Mouse (Mus musculus): Measurements from ENCODE around the gene Stub1. TPM values are rescaled to one million over a fixed set of nuclear protein-coding genes. Genes with fewer than 3 reads are reported as not detected.

The Stub1 gene
- polyA plus RNA-seq, 1 experiment from 2014 or later, result 313 TPM

GRCm38 (mm10) chr17:25835816-25836215 lies 2.6 kb upstream of the Stub1 start:
- Histone ChIP-seq H3K36me3 (peaks cover 60% of the 10 kb centered on the region), H3K4me1 (replicated peaks) (peaks cover 53% of the 10 kb centered on the region), H3K27ac (no peak overlapping the region), H3K9me3 (no peaks in the 10 kb centered on the region), H3K4me3 (replicated peaks) (peak overlapping the region; percentile 37; the same call in 1 of the 2 replicates), H3K27me3 (no peaks in the 10 kb centered on the region), H3K9ac (replicated peaks) (no peak overlapping the region), H3K4me2 (peak overlapping the region; percentile 98; the same call in 1 of the 2 replicates)
- ATAC-seq (ENCODE audit: insufficient number of reproducible peaks, insufficient read depth, low FRiP score, low TSS enrichment, low read depth), result no peak
- 90% methylated on average over 16 of the region's 16 CpGs for WGBS

- Histone ChIP-seq H3K27ac (no peak overlapping the region), H3K4me1 (replicated peaks) (peaks cover 57% of the 10 kb centered on the region), H3K27me3 (no peaks in the 10 kb centered on the region), H3K9me3 (no peaks in the 10 kb centered on the region), H3K36me3 (peaks cover 60% of the 10 kb centered on the region), H3K4me3 (replicated peaks) (0 out of 2 replicates have a peak overlapping the region, but pooled peaks have one; percentile 37), H3K4me2 (peak overlapping the region; percentile 98; the same call in 1 of the 2 replicates), H3K9ac (replicated peaks) (no peak overlapping the region)
- ATAC-seq (ENCODE audit: insufficient number of reproducible peaks, insufficient read depth, low FRiP score, low TSS enrichment, low read depth), result no peak
- whole genome bisulfite sequencing, result 95% methylated on average over 7 of the region's 7 CpGs
Observed at GRCm38 (mm10) chr17:25835301-25835700, 2.1 kb upstream of the Stub1 start.

DNA sequence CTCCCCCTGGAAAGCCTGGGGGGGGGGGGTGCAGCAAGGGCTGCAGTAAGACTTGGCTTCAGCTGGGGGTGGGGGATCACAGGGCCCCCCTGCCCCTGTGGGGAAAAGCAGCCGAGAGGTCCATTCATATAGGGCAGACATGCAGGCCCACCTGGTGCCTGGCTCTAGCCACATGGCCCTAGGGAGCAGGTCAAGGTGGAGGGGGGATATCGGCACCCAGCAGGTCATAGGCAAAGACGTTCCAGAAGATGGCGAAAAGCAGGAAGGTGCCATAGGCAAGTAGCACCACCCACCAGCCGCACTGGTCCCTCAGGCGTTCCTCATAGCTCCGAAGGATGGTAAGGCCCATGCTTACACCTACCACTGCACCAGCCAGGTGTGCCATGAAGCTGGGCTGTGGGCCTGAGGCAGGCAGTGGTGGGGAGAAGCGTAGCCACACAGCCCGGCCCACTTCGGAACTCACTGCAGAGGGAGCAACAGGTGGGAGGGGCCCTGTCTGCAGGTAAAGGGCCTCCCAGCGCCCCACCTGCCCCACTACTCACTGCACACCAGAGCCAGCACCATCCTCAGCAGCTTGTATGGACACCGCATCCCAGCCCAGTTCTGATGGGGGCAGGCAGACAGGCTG lies 1.5 kb upstream of the Stub1 start:
- WGBS, result 88% methylated on average over 12 of the region's 12 CpGs
- Histone ChIP-seq H3K9ac (replicated peaks) (peak overlapping the region; percentile 83; the same call in 1 of the 2 replicates), H3K36me3 (peaks cover 60% of the 10 kb centered on the region), H3K9me3 (no peaks in the 10 kb centered on the region), H3K4me1 (replicated peaks) (peaks cover 62% of the 10 kb centered on the region), H3K27me3 (no peaks in the 10 kb centered on the region), H3K27ac (no peak overlapping the region), H3K4me3 (replicated peaks) (peak overlapping the region; percentile 74), H3K4me2 (peak overlapping the region; percentile 98)
- no peak for ATAC-seq (ENCODE audit: insufficient number of reproducible peaks, insufficient read depth, low FRiP score, low TSS enrichment, low read depth)

DNA sequence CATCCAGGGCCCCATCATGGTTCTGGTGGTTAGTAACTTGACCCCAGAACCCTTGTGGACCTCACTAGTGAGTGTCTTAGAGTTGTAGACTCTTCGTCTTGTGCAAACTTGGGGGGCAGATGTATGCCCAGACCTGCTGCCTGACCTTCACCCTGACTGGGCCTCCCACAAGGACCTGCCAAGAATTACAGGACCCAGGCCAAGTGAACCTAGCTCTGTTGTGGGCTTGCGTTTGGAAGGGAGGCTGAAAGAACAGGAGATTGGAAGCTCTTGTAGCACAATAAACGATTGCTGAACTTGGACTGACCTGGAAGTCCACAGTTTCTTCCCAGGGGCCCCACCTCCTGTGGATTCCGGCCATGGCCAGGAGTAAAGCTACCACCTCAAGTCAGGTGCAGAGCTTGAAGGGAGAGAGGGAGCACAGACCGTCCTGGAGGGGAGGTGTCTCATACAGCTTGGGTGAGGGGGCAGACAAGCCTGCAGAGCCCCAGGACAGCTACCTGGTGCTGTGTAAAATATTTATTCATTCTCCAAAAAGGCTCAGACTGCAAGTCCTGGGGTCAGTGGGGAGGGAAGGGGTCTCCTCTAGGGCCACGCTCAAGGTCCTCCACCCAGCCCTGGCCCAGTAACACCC lies 874 bp upstream of the Stub1 start:
- no peaks in the 10 kb centered on the region for H3K9me3 ChIP-seq
- no peak for ATAC-seq (ENCODE audit: insufficient number of reproducible peaks, insufficient read depth, low FRiP score, low TSS enrichment, low read depth)
- peaks cover 66% of the 10 kb centered on the region for H3K4me1 ChIP-seq (replicated peaks)
- H3K4me3 ChIP-seq (replicated peaks), result peak overlapping the region; percentile 74
- H3K4me2 ChIP-seq, result peak overlapping the region; percentile 98
- no peaks in the 10 kb centered on the region for H3K27me3 ChIP-seq
- H3K9ac ChIP-seq (replicated peaks), result peak overlapping the region; percentile 83
- H3K36me3 ChIP-seq, result peaks cover 56% of the 10 kb centered on the region
- 48% methylated on average over 6 of the region's 6 CpGs for WGBS
- peak overlapping the region; percentile 94 for H3K27ac ChIP-seq

- peak overlapping the region; percentile 98 for H3K4me2 ChIP-seq
- H3K4me1 ChIP-seq (replicated peaks), result peaks cover 68% of the 10 kb centered on the region
- peak overlapping the region; percentile 74 for H3K4me3 ChIP-seq (replicated peaks)
- under 1% methylated on average over 76 of the region's 77 CpGs for WGBS
- no peaks in the 10 kb centered on the region for H3K9me3 ChIP-seq
- H3K9ac ChIP-seq (replicated peaks), result peak overlapping the region; percentile 83
- no peaks in the 10 kb centered on the region for H3K27me3 ChIP-seq
- H3K36me3 ChIP-seq, result peaks cover 49% of the 10 kb centered on the region
- peak; percentile 90 for ATAC-seq (ENCODE audit: insufficient number of reproducible peaks, insufficient read depth, low FRiP score, low TSS enrichment, low read depth)
- H3K27ac ChIP-seq, result peak overlapping the region; percentile 94
Observed at GRCm38 (mm10) chr17:25832436-25833290, 541 bp downstream of the Stub1 start.

- peak overlapping the region; percentile 74 for H3K4me3 ChIP-seq (replicated peaks)
- H3K4me1 ChIP-seq (replicated peaks), result peaks cover 58% of the 10 kb centered on the region
- peaks cover 57% of the 10 kb centered on the region for H3K36me3 ChIP-seq
- no peaks in the 10 kb centered on the region for H3K27me3 ChIP-seq
- 62% methylated on average over 21 of the region's 21 CpGs for WGBS
- no peak for ATAC-seq (ENCODE audit: insufficient number of reproducible peaks, insufficient read depth, low FRiP score, low TSS enrichment, low read depth)
- H3K9ac ChIP-seq (replicated peaks), result peak overlapping the region; percentile 83
- peak overlapping the region; percentile 98 for H3K4me2 ChIP-seq
- H3K27ac ChIP-seq, result peak overlapping the region; percentile 88; the same call in 1 of the 2 replicates
- no peaks in the 10 kb centered on the region for H3K9me3 ChIP-seq
Observed at GRCm38 (mm10) chr17:25831451-25832281, 1.5 kb downstream of the Stub1 start.

DNA sequence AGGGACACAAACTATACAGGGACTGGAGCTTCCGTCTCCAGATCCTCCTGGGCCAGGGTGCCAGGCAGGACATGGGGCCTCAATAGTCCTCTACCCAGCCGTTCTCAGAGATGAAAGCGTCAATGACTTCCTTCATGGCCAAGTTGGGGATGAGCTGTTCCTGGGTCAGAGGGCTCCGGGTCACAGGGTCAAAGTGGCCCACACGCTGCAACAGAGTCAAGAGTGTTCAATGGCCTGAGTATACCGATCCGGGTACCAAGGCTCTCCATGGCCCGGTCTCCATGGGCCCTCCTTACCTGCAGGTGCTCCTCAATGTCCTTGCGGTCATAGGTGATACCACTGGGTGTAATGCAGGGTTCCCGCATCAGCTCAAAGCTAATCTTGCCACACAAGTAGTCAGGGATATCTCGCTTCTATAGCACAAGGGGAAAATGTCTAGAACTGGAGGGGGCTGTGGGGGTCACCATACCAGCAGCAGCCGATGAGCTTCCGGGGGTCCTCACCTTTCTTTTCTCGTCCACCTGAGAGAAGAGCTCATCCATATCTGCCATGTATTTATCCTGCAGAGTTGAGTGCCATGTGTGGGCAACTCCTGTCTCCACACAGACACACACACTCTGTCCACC lies 2.3 kb downstream of the Stub1 start:
- Histone ChIP-seq H3K9ac (replicated peaks) (no peak overlapping the region; the same call in 1 of the 2 replicates), H3K9me3 (no peaks in the 10 kb centered on the region), H3K4me2 (peak overlapping the region; percentile 98), H3K27me3 (no peaks in the 10 kb centered on the region), H3K4me1 (replicated peaks) (peaks cover 52% of the 10 kb centered on the region), H3K27ac (no peak overlapping the region), H3K4me3 (replicated peaks) (peak overlapping the region; percentile 74; the same call in 1 of the 2 replicates), H3K36me3 (peaks cover 63% of the 10 kb centered on the region)
- WGBS, result 92% methylated on average over 14 of the region's 14 CpGs
- no peak for ATAC-seq (ENCODE audit: insufficient number of reproducible peaks, insufficient read depth, low FRiP score, low TSS enrichment, low read depth)

GRCm38 (mm10) chr17:25830200-25830753 lies 2.9 kb downstream of the Stub1 start:
- no peaks in the 10 kb centered on the region for H3K27me3 ChIP-seq
- H3K36me3 ChIP-seq, result peaks cover 62% of the 10 kb centered on the region
- H3K27ac ChIP-seq, result no peak overlapping the region
- H3K9me3 ChIP-seq, result no peaks in the 10 kb centered on the region
- peak overlapping the region; percentile 87 for H3K4me2 ChIP-seq
- peak overlapping the region; percentile 75 for H3K9ac ChIP-seq (replicated peaks)
- H3K4me1 ChIP-seq (replicated peaks), result peaks cover 55% of the 10 kb centered on the region
- H3K4me3 ChIP-seq (replicated peaks), result peak overlapping the region; percentile 62; the same call in 1 of the 2 replicates
- WGBS, result 84% methylated on average over 4 of the region's 4 CpGs
- no peak for ATAC-seq (ENCODE audit: insufficient number of reproducible peaks, insufficient read depth, low FRiP score, low TSS enrichment, low read depth)

DNA sequence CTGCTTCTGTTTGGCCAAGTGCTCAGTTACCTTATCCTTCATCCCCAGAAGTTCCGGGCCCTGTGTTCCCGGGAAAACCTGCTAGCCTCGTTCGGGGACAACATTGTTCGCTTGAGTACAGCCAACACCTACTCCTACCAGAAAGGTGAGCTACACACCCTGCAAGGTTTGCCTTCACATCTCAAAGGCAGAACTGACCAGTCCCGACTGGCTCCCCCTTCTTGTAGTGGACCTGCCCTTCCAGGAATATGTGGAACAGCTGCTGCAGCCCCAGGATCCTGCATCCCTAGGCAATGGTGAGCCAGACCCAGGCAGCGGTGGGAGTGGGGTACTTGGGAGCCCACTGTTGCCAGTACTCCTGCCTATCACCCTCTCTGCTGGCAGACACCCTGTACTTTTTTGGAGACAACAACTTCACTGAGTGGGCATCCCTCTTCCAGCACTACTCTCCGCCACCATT lies 3.6 kb downstream of the Stub1 start:
- Histone ChIP-seq H3K4me1 (replicated peaks) (peaks cover 55% of the 10 kb centered on the region), H3K36me3 (peaks cover 55% of the 10 kb centered on the region), H3K9ac (replicated peaks) (peak overlapping the region; percentile 75), H3K27ac (peak overlapping the region; percentile 91), H3K27me3 (no peaks in the 10 kb centered on the region), H3K4me3 (replicated peaks) (peak overlapping the region; percentile 62), H3K9me3 (no peaks in the 10 kb centered on the region), H3K4me2 (peak overlapping the region; percentile 87)
- no peak for ATAC-seq (ENCODE audit: insufficient number of reproducible peaks, insufficient read depth, low FRiP score, low TSS enrichment, low read depth)
- WGBS, result 43% methylated on average over 8 of the region's 8 CpGs
